ENCODE assay signal across 9 mouse cellular contexts in genomic region chr7:54458386-54458785, GRCm38 (mm10).
DNase-seq lines count a peak whose midpoint lies in the region; TF ChIP-seq lines count a peak whose summit lies in the region.
"Had no signal": no experiment of that assay in that cellular context is flagged by ENCODE, and none has a peak within 500 bp of the region (broad histone marks: within the 10 kb centered on the region; RNA-seq: fewer than 3 reads in every experiment).

No protein-coding gene starts in this region.

- 45% methylated on average over 2 of the region's 2 CpGs for WGBS in heart, adult 2 months

- H3K4me1 ChIP-seq in heart, adult 2 months (ENCODE audit: control insufficient read depth, insufficient read depth, low read length): no peaks in the 10 kb centered on the region
- H3K4me1 ChIP-seq: lung, embryonic 15.5 days had no signal

- no peaks in the 10 kb centered on the region for H3K36me3 ChIP-seq in heart, adult 2 months (ENCODE audit: control insufficient read depth, insufficient read depth, low read length)
- H3K36me3 ChIP-seq: lung, embryonic 15.5 days had no signal

- peak; percentile 26; the same call in 1 of the 2 replicates for TF ChIP-seq CTCF in heart, adult 2 months (IDR thresholded peaks at IDR 0.05)

- H3K79me2 ChIP-seq in heart, adult 2 months (replicated peaks; ENCODE audit: control insufficient read depth, insufficient read depth, low read length): no peaks in the 10 kb centered on the region

- H3K27me3 ChIP-seq in heart, adult 2 months (ENCODE audit: control insufficient read depth, insufficient read depth, low read length): no peaks in the 10 kb centered on the region
- H3K27me3 ChIP-seq: lung, embryonic 15.5 days had no signal

- no peak for TF ChIP-seq POLR2A in heart, adult 2 months (IDR thresholded peaks at IDR 0.05; ENCODE audit: insufficient read depth, low read depth, low read length)

- DNase-seq in heart, adult 2 months: no peak
- no peak for DNase-seq in heart, postnatal 14 days
- DNase-seq in A20 (ENCODE audit: low read depth, low spot score): peak; percentile 63
- DNase-seq in adrenal gland, postnatal 14 days: peak; percentile 63
- DNase-seq in layer of hippocampus, adult 18-20 months (ENCODE audit: low spot score in 2 of 2): peak; percentile 5 to 61
- peak; percentile 28 to 45 for DNase-seq in right cerebral cortex, postnatal 10 days (ENCODE audit: low spot score in 2 of 2)
- no peak for DNase-seq in gastrocnemius, adult 18-20 months (ENCODE audit: low spot score)
- DNase-seq in thymus, postnatal 0 days (ENCODE audit: low spot score): no peak

- no peak overlapping the region for H3K4me3 ChIP-seq in heart, adult 2 months
- H3K4me3 ChIP-seq: lung, embryonic 15.5 days had no signal

- no peak overlapping the region for H3K9ac ChIP-seq in heart, adult 2 months (ENCODE audit: low read depth, low read length)
- H3K9ac ChIP-seq: lung, embryonic 15.5 days had no signal

- intact Hi-C loops in heart, adult 2 months (cut with DNase I): no loop called here
- intact Hi-C loops in heart, postnatal 14 days (cut with DNase I): no loop called here

- no peak overlapping the region for H3K27ac ChIP-seq in heart, adult 2 months
- H3K27ac ChIP-seq: lung, embryonic 15.5 days had no signal

- no peak for TF ChIP-seq EP300 in heart, adult 2 months (IDR thresholded peaks at IDR 0.05; ENCODE audit: insufficient read depth, low read depth, low read length)

Comparison
In these comparisons a context has a peak if more than half of its experiments do, and no peak if none do; other contexts are left out.
1. DNase-seq: peak in A20 (single experiment), adrenal gland, postnatal 14 days (single experiment), layer of hippocampus, adult 18-20 months (2 of 2) and right cerebral cortex, postnatal 10 days (2 of 2); none in heart, adult 2 months (0 of 2), heart, postnatal 14 days (0 of 2), gastrocnemius, adult 18-20 months (single experiment) and thymus, postnatal 0 days (single experiment).